Mouse (Mus musculus): ENCODE data around the gene Olfr1507. TPM values are rescaled to one million over a fixed set of nuclear protein-coding genes. Genes with fewer than 3 reads are reported as not detected.

Gene Olfr1507
- not detected in 2 replicates for polyA plus RNA-seq (2012; rRNA removed)

DNA sequence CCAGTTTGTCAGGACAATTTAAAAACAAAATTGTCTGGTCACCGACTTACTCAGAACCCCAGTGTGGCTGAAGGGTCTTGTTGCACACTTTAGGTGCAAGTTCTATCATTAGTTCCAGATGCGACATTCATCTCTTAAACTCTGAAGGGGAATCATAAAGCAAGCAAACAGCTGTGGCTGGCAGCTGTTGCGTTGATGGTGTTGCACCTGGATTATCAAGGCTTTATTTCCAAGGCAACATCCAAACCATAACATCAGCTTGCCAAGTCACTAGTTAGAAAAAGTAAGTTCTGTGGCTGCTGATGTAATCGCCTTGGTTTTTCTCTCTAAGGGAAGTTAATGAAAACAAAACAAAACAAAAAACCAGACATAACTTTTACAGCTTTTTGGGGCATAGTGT is at the start of gene Olfr1507:
Olfr1507 (minus strand) TSS at position 234 of the 400 bp plus-strand sequence.
- TF ChIP-seq CTCF (IDR thresholded peaks at IDR 0.05; ENCODE audit: borderline replicate concordance, extremely low read depth, insufficient read depth, insufficient read length), result no peak
- TF ChIP-seq POLR2A (IDR thresholded peaks at IDR 0.05; ENCODE audit: borderline replicate concordance, extremely low read depth, insufficient read depth, insufficient read length, poor library complexity, severe bottlenecking), result no peak
- no peak for DNase-seq (ENCODE audit: low read depth)

DNA sequence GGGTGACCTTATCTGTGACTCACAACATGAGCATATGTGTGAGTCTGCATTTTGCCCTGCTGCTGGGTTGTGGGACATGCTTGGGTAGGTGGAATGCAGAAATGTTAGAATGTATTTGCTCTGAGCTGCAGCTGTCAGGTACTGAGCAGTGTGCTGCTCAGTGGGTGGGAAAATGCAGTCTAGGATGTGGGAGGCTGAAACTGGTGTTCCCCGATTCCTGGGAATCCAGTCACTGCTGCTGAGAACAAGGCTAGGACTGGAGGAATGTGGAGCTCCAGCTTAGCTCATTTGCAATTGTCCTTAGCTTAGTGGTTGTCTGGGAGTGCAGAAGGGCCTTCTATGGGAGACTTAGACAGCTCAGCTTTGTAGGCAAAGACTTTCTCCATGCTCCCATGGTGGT is 37.8 kb upstream of the Olfr1507 start:
- DNase-seq (ENCODE audit: low read depth), result no peak
- no peak for TF ChIP-seq CTCF (IDR thresholded peaks at IDR 0.05; ENCODE audit: borderline replicate concordance, extremely low read depth, insufficient read depth, insufficient read length)
- TF ChIP-seq POLR2A (IDR thresholded peaks at IDR 0.05; ENCODE audit: borderline replicate concordance, extremely low read depth, insufficient read depth, insufficient read length, poor library complexity, severe bottlenecking), result no peak

DNA sequence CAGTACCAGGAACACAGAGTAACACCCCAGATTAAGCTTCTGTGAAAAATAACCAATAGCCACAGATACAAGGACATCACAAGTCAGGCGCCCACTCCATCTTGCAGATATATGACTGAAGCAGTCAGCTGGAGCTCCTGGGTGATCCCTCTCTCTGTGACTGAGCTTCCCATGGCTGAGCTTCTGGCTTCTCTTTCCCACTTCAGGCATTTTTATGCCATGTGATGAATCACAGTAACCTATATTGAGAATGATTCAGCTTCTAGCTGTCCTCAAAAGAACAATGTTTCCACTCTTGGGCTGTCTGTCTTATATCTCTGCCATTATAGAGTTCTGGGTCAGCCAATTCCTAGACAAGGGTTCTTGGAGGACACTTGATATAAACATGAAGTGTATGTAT is 29.4 kb upstream of the Olfr1507 start:
- no peak for DNase-seq (ENCODE audit: low read depth)
- no peak for TF ChIP-seq CTCF (IDR thresholded peaks at IDR 0.05; ENCODE audit: borderline replicate concordance, extremely low read depth, insufficient read depth, insufficient read length)

DNA sequence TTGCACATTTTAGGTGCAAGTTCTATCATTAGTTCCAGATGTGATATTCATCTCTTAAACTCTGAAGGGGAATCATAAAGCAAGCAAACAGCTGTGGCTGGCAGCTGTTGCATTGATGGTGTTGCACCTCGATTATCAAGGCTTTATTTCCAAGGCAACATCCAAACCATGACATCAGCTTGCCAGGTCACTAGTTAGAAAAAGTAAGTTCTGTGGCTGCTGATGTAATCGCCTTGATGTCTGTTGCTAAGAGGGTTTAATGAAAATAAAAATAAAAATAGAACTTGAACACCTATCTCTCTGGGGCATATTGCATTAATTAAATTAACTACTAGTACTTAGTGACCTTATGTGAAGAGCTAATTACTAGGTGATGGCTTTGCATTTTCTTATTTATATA is 28.2 kb downstream of the Olfr1507 start, which contains the start of gene Olfr1508:
Olfr1508 (minus strand) TSS at position 101 of the 400 bp plus-strand sequence.
- TF ChIP-seq CTCF (IDR thresholded peaks at IDR 0.05; ENCODE audit: borderline replicate concordance, extremely low read depth, insufficient read depth, insufficient read length) (no peak), POLR2A (IDR thresholded peaks at IDR 0.05; ENCODE audit: borderline replicate concordance, extremely low read depth, insufficient read depth, insufficient read length, poor library complexity, severe bottlenecking) (no peak)
- DNase-seq (ENCODE audit: low read depth), result no peak

DNA sequence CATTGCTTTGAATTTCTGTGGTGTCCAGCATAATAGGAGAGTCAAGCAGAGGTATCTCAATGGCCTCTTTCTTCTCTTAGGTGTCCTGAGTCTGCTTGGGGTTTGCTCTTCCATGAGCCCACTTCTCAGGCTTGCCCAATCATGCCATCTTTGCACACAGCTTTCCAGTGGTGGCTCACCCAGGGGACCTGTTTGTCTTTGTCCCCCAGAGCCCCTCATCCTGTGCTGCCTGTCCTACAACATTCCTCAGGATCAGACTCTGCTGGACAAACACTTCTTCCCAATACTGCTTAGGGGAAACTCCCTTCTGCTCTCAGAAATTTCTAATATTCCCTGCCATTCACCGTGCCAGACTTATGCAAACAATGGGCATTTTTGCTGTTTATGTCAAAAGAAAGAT is 29.8 kb downstream of the Olfr1507 start:
- DNase-seq (ENCODE audit: low read depth), result no peak
- no peak for TF ChIP-seq POLR2A (IDR thresholded peaks at IDR 0.05; ENCODE audit: borderline replicate concordance, extremely low read depth, insufficient read depth, insufficient read length, poor library complexity, severe bottlenecking)
- no peak for TF ChIP-seq CTCF (IDR thresholded peaks at IDR 0.05; ENCODE audit: borderline replicate concordance, extremely low read depth, insufficient read depth, insufficient read length)

DNA sequence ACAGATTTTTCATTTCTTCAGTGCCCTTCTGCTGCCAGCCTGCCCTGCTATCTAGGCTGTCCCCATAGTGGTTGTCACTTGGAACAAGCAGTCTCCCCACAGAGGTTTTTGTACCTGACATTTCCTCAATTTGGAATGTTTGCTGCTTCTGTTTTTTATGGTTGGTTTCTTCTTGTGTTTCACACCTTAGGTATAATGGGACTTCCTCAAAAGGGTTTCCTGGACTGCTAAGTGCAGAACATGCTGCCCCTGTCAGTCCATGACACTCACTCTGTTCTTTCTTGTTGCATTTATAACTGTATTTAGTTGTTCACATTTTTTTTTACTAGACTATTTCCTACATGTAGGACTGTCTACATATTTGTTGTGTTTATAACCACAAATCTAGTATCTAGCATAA is 33.6 kb downstream of the Olfr1507 start:
- no peak for TF ChIP-seq CTCF (IDR thresholded peaks at IDR 0.05; ENCODE audit: borderline replicate concordance, extremely low read depth, insufficient read depth, insufficient read length)
- no peak for DNase-seq (ENCODE audit: low read depth)

DNA sequence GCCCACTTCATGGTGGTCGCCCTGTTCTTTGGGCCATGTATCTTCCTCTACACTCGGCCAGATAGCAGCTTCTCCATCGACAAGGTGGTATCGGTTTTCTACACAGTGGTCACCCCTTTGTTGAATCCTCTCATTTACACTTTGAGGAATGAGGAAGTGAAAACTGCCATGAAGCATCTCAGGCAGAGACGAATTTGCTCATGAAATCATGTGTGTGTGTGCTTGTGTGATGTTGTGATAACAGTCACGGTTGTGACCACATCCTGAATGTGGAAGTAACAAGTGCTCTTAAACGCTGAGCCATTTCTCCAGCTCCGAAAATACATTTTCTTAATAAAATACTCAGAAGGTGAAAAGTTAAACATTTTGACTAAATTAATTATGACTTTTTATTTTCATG is 44.4 kb downstream of the Olfr1507 start:
- DNase-seq (ENCODE audit: low read depth), result no peak
- TF ChIP-seq CTCF (IDR thresholded peaks at IDR 0.05; ENCODE audit: borderline replicate concordance, extremely low read depth, insufficient read depth, insufficient read length), result no peak
- TF ChIP-seq POLR2A (IDR thresholded peaks at IDR 0.05; ENCODE audit: borderline replicate concordance, extremely low read depth, insufficient read depth, insufficient read length, poor library complexity, severe bottlenecking), result no peak

DNA sequence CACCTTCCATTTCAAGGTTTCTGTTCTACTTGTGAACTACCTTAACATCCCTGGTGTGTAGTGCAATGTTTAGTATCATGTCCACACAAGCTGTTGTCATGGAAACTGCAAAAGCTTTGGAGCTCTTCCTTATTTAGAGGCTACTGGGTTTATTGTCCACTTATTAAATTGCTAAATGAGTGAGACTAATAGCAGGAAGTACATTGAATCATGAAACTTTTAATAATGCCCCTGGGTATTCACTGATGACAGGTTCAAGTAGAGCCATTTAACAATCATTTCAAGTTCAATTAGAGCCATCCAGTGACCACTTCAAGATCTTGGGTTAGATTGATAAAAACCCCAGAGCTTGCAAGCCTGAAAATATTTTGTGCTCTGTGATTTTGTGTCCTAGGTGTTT is 52.9 kb downstream of the Olfr1507 start, which contains the start of gene Olfr1509:
Olfr1509 (plus strand) TSS at position 301 of the 400 bp plus-strand sequence.
- DNase-seq (ENCODE audit: low read depth), result no peak
- TF ChIP-seq POLR2A (IDR thresholded peaks at IDR 0.05; ENCODE audit: borderline replicate concordance, extremely low read depth, insufficient read depth, insufficient read length, poor library complexity, severe bottlenecking) (no peak), CTCF (IDR thresholded peaks at IDR 0.05; ENCODE audit: borderline replicate concordance, extremely low read depth, insufficient read depth, insufficient read length) (no peak)

Other genes with a start within 250 kb of the Olfr1507 start
- 54.4 and 75.4 TPM in 2 replicates for gene Chd8, start 238.0 kb downstream of the Olfr1507 start, polyA plus RNA-seq (2012; rRNA removed)
- gene Tox4, start 216.6 kb downstream of the Olfr1507 start, polyA plus RNA-seq (2012; rRNA removed), result 54.6 and 58.9 TPM in 2 replicates
- 51.7 and 59.0 TPM in 2 replicates for gene Rab2b, start 216.2 kb downstream of the Olfr1507 start, polyA plus RNA-seq (2012; rRNA removed)
- gene Mettl3, start 190.6 kb downstream of the Olfr1507 start, polyA plus RNA-seq (2012; rRNA removed), result 46.1 and 46.2 TPM in 2 replicates
- 57.8 and 72.6 TPM in 2 replicates for gene Sall2, start 167.0 kb downstream of the Olfr1507 start, polyA plus RNA-seq (2012; rRNA removed)
- not detected in 2 replicates for gene Olfr1513, start 139.3 kb downstream of the Olfr1507 start, polyA plus RNA-seq (2012; rRNA removed)
- not detected in 2 replicates for gene Olfr1512, start 116.6 kb downstream of the Olfr1507 start, polyA plus RNA-seq (2012; rRNA removed)
- not detected in 2 replicates for gene Olfr1511, start 98.4 kb downstream of the Olfr1507 start, polyA plus RNA-seq (2012; rRNA removed)
- gene Olfr1510, start 81.4 kb downstream of the Olfr1507 start, polyA plus RNA-seq (2012; rRNA removed), result not detected in 2 replicates
- not detected in 2 replicates for gene Olfr1509, start 52.8 kb downstream of the Olfr1507 start, polyA plus RNA-seq (2012; rRNA removed)
- not detected in 2 replicates for gene Olfr1508, start 28.3 kb downstream of the Olfr1507 start, polyA plus RNA-seq (2012; rRNA removed)